Mouse (Mus musculus): ENCODE results near the gene Selenok.

- TF ChIP-seq CTCF (IDR thresholded peaks at IDR 0.05; ENCODE audit: extremely low read depth, insufficient read length, insufficient replicate concordance, low read depth, low read length) (no peak), POLR2A (IDR thresholded peaks at IDR 0.05; ENCODE audit: low read depth, low read length) (no peak)
Observed at GRCm38 (mm10) chr14:29988337-29988736, 20.2 kb downstream of the Selenok start.
